Mouse (Mus musculus) hindbrain, embryonic 11.5 days (tissue): ENCODE data around the gene Itpripl2. TPM values are rescaled to one million over a fixed set of nuclear protein-coding genes. Genes with fewer than 3 reads are reported as not detected.

Experiments
- ATAC-seq: fragments of 200-750 bp; cut with Nextera tagmentation; 2 replicates; pipeline ENCODE4 v1.8.0; 2017; ENCODE audit warnings: mild to moderate bottlenecking, moderate TSS enrichment, moderate library complexity; ENCODE audit not compliant: low FRiP score
- DNase-seq: peaks from one replicate; pipeline ENCODE4 v3.0.0-alpha.2; 2015; ENCODE audit warnings: low spot score
- H3K27ac ChIP-seq: fragments of 300-500 bp; sonication (generic); 2 replicates; pipeline ENCODE4 v1.5.1; 2014; ENCODE audit warnings: mild to moderate bottlenecking, low read depth, low read length
- H3K27me3 ChIP-seq: fragments of 300-500 bp; sonication (generic); 2 replicates; pipeline ENCODE4 v1.6.1; 2014; ENCODE audit warnings: mild to moderate bottlenecking, low read length, moderate library complexity, mixed read lengths; ENCODE audit not compliant: control insufficient read depth, insufficient read depth
- H3K36me3 ChIP-seq: fragments of 300-500 bp; sonication (generic); 2 replicates; pipeline ENCODE4 v1.6.1; 2014; ENCODE audit warnings: mild to moderate bottlenecking, low read length, moderate library complexity, mixed read lengths; ENCODE audit not compliant: control insufficient read depth, insufficient read depth
- H3K4me1 ChIP-seq: fragments of 300-500 bp; sonication (generic); replicated peaks from 2 replicates; pipeline ENCODE4 v1.6.1; 2014; ENCODE audit warnings: low read length, mixed read lengths; ENCODE audit not compliant: control insufficient read depth, insufficient read depth
- H3K4me2 ChIP-seq: fragments of 300-500 bp; sonication (generic); replicated peaks from 2 replicates; pipeline ENCODE4 v1.6.1; 2014; ENCODE audit warnings: mild to moderate bottlenecking, low read depth, low read length
- H3K4me3 ChIP-seq: fragments of 300-500 bp; sonication (generic); 2 replicates; pipeline ENCODE4 v1.5.1; 2014; ENCODE audit warnings: low read depth, low read length
- H3K9ac ChIP-seq: fragments of 300-500 bp; sonication (generic); 2 replicates; pipeline ENCODE4 v1.6.1; 2014; ENCODE audit warnings: low read depth, low read length
- H3K9me3 ChIP-seq: fragments of 300-500 bp; sonication (generic); 2 replicates; pipeline ENCODE4 v1.6.1; 2016; ENCODE audit warnings: low read length; ENCODE audit not compliant: control insufficient read depth
- WGBS: fragments of 180-500 bp; shearing (Covaris S2); extraction: QIAGEN DNeasy Blood & Tissue Kit; methylation state at CpG from one replicate; pipeline ENCODE4 v1.1.7; 2014; 5-methylcytosine and 5-hydroxymethylcytosine counted together
- polyA plus RNA-seq: library from polyadenylated mRNA; unstranded; fragments of >200 nt; fragmentation: Nextera tagmentation; extraction: Ambion mirVana; gene quantifications from 2 replicates; pipeline ENCODE4 v1.2.1, GENCODE M21; 2014

The Itpripl2 gene
- polyA plus RNA-seq = 0.92 and 1.4 TPM in 2 replicates

DNA sequence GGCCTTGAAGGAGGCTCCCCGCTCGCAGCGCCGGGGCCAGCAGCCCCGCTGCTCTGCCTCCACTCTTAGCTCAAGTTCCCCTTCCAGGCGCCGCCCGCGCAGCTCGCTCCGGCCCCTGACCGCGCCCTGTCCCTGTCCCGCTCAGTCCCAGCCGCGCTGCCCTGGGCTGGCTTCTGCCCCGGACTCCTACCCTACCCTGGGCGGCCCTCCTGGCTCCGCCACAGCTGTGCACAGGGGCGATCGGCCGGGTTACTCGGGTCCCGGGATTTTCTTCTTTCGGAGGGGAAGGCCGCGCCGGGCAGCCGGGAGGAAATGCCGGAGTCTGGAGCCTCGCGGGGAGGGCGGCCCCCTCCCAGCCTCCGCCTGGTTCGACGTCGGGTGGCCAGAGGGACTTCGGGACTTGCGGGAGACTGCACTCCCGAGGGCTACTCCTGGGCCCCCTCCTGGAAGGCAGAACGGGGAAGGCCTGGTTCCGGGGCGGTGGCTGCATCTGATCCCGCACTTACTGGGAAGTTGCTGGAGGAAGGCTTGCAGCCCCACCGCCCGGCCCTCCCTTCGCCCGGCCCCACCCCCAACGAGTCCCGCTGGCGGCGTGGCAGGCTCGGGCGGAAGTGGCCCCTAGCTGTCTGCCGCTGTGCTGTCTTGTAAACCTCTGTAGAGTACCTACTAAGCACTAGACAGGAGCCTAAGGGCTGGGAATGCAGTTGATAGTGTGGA is at the start of gene Itpripl2:
Gene Itpripl2, minus strand, starts transcription at position 545 of the 717 bp plus-strand sequence.
- ATAC-seq (peak; percentile 89), DNase-seq (peak; percentile 73)
- peak within 1 kb of the TSS; percentile 60 for H3K4me3 ChIP-seq
- no peaks in the 10 kb centered on the region for H3K36me3 ChIP-seq
- H3K27ac ChIP-seq = no peak within 1 kb of the TSS
- H3K9me3 ChIP-seq = no peaks in the 10 kb centered on the region
- H3K9ac ChIP-seq = peak within 1 kb of the TSS; percentile 75
- peaks cover 41% of the 10 kb centered on the region for H3K27me3 ChIP-seq
- under 1% methylated on average over 48 of the region's 55 CpGs for WGBS
- peak within 1 kb of the TSS; percentile 84 for H3K4me2 ChIP-seq
- H3K4me1 ChIP-seq = 0 out of 2 replicates have a peak, but pooled peaks cover 3% of the 10 kb centered on the region

DNA sequence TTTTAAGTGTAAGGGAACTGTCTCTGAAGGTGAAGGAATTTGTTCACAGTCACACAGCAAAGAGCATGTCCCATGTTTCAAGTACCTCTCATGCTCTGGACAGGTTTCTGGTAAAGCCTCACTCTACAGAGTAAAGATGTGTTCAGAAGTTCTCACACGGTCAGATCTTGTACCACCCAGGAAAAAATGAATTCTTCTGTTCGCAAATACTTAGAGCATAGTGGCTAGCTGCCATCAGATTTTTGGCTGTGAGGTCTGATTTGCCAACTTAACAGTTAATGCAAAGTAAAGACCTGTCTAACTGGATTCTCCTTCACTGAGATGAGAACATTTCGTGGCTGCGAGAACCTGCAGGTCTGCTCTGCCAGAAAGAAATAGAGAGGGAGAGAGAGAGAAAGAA is 43.3 kb upstream of the Itpripl2 start:
- Histone ChIP-seq H3K4me2 (no peak overlapping the region), H3K36me3 (no peaks in the 10 kb centered on the region; the same call in 1 of the 2 replicates), H3K9ac (no peak overlapping the region), H3K4me3 (no peak overlapping the region), H3K27me3 (no peaks in the 10 kb centered on the region), H3K9me3 (no peaks in the 10 kb centered on the region), H3K4me1 (no peaks in the 10 kb centered on the region), H3K27ac (no peak overlapping the region)
- ATAC-seq = no peak
- 89% methylated on average over 4 of the region's 4 CpGs for WGBS
- no peak for DNase-seq

- whole genome bisulfite sequencing = 75% methylated on average over 3 of the region's 3 CpGs
- Histone ChIP-seq H3K9me3 (no peaks in the 10 kb centered on the region), H3K27ac (no peak overlapping the region), H3K4me3 (no peak overlapping the region), H3K9ac (no peak overlapping the region), H3K27me3 (no peaks in the 10 kb centered on the region), H3K36me3 (no peaks in the 10 kb centered on the region; the same call in 1 of the 2 replicates), H3K4me2 (no peak overlapping the region), H3K4me1 (no peaks in the 10 kb centered on the region)
- DNase-seq = no peak
- no peak for ATAC-seq
Measured at GRCm38 (mm10) chr7:118534326-118534725, 42.6 kb upstream of the Itpripl2 start.

DNA sequence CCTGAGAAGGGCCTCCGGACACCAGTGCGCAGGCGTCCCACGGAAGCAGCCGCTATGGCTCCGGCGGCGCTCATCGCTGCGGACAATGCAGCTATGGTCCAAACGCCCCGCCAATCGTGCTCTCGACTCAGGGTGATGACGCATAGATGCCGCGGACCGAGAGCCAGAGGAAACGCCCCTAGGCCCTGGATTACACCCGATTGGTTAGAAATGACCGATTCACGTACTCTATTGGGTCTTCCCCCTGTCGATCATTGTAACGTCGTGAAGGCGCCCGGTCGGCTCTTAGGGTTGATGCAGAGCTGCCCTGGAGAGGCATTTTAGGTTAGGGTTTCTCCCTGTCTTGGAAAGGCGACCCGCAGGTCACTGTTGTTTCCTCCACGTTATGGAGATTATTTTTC is 41.4 kb upstream of the Itpripl2 start, which contains the start of gene Coq7:
Gene Coq7, minus strand, starts transcription at position 179 of the 401 bp plus-strand sequence.
- H3K27me3 ChIP-seq = no peaks in the 10 kb centered on the region
- peak within 1 kb of the TSS; percentile 58 for H3K4me2 ChIP-seq
- under 1% methylated on average over 31 of the region's 31 CpGs for WGBS
- H3K27ac ChIP-seq = peak within 1 kb of the TSS; percentile 97
- no peaks in the 10 kb centered on the region; the same call in 1 of the 2 replicates for H3K36me3 ChIP-seq
- H3K4me1 ChIP-seq = no peaks in the 10 kb centered on the region
- peak; percentile 99 for DNase-seq
- no peaks in the 10 kb centered on the region for H3K9me3 ChIP-seq
- H3K9ac ChIP-seq = peak within 1 kb of the TSS; percentile 78
- ATAC-seq = peak; percentile 100
- H3K4me3 ChIP-seq = peak within 1 kb of the TSS; percentile 64

- 1% methylated on average over 36 of the region's 36 CpGs for WGBS
- H3K4me2 ChIP-seq = peak overlapping the region; percentile 58
- peak; percentile 96 for DNase-seq
- H3K36me3 ChIP-seq = no peaks in the 10 kb centered on the region; the same call in 1 of the 2 replicates
- H3K9me3 ChIP-seq = no peaks in the 10 kb centered on the region
- H3K4me1 ChIP-seq = no peaks in the 10 kb centered on the region
- H3K9ac ChIP-seq = peak overlapping the region; percentile 78
- peak; percentile 97 for ATAC-seq
- H3K27me3 ChIP-seq = no peaks in the 10 kb centered on the region
- H3K27ac ChIP-seq = peak overlapping the region; percentile 97
- H3K4me3 ChIP-seq = peak overlapping the region; percentile 64
Measured at GRCm38 (mm10) chr7:118532519-118533177, 40.9 kb upstream of the Itpripl2 start.

DNA sequence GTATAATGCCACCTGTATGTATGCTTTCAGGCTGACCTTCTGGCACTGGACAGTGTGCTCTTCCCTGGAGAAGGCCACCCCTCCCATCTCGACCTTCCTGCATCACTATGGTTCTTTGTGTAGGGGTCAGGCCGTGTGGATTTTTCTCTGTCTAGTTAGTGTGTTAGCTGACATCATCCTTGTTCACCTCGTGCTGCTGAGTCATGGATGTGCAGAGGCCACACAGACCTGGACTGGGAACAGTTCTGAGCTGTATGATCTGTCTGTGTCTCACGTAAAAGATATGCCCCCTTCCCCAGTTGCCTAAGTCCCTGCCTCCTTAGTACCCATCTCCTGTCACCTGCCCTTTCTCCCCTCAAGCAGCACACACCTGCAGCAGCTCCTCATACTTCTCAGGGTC is 35.2 kb upstream of the Itpripl2 start:
- H3K4me2 ChIP-seq = no peak overlapping the region
- H3K9ac ChIP-seq = no peak overlapping the region
- no peaks in the 10 kb centered on the region for H3K4me1 ChIP-seq
- H3K27ac ChIP-seq = no peak overlapping the region
- no peak overlapping the region for H3K4me3 ChIP-seq
- 84% methylated on average over 4 of the region's 4 CpGs for WGBS
- DNase-seq (no peak), ATAC-seq (no peak)
- H3K9me3 ChIP-seq = no peaks in the 10 kb centered on the region
- H3K36me3 ChIP-seq = 0 out of 2 replicates have a peak, but pooled peaks cover 4% of the 10 kb centered on the region
- H3K27me3 ChIP-seq = no peaks in the 10 kb centered on the region

DNA sequence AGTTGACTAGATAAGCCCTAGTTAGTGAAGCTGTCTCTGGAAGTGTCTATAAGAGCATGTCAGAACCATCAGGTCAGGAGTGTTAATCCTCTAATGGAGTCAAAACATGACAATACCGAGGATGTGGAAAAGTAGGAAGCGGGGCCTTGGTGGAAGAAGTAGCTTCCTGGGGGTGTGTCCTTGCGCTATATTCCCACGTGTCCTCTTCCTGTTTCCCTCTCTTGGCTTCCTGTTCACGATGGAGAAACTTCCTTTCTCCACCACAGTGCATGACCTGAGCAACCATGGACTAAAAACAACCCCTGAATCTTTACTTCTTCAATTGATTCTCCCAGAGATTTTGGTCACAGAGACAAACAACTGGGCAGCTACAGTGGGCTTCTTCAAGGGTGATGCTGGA is 30.3 kb upstream of the Itpripl2 start:
- Histone ChIP-seq H3K27me3 (no peaks in the 10 kb centered on the region), H3K4me2 (no peak overlapping the region), H3K9me3 (no peaks in the 10 kb centered on the region), H3K4me3 (no peak overlapping the region), H3K9ac (no peak overlapping the region), H3K36me3 (0 out of 2 replicates have a peak, but pooled peaks cover 4% of the 10 kb centered on the region), H3K27ac (no peak overlapping the region), H3K4me1 (no peaks in the 10 kb centered on the region)
- 89% methylated on average over 5 of the region's 5 CpGs for WGBS
- ATAC-seq (no peak), DNase-seq (no peak)

GRCm38 (mm10) chr7:118519661-118520060 is 27.9 kb upstream of the Itpripl2 start:
- Histone ChIP-seq H3K4me1 (no peaks in the 10 kb centered on the region), H3K4me3 (no peak overlapping the region), H3K4me2 (no peak overlapping the region), H3K36me3 (no peaks in the 10 kb centered on the region), H3K9ac (no peak overlapping the region), H3K27ac (no peak overlapping the region), H3K9me3 (no peaks in the 10 kb centered on the region), H3K27me3 (no peaks in the 10 kb centered on the region)
- ATAC-seq (no peak), DNase-seq (no peak)
- 85% methylated on average over 8 of the region's 8 CpGs for WGBS
